Mouse (Mus musculus): ENCODE data around the gene Tlr11.

Tlr11 gene

GRCm38 (mm10) chr14:50357593-50357992 lies at the start of gene Tlr11:
Gene Tlr11 (plus strand): TSS chr14:50357914.
- no peak for DNase-seq (ENCODE audit: low read depth)

DNA sequence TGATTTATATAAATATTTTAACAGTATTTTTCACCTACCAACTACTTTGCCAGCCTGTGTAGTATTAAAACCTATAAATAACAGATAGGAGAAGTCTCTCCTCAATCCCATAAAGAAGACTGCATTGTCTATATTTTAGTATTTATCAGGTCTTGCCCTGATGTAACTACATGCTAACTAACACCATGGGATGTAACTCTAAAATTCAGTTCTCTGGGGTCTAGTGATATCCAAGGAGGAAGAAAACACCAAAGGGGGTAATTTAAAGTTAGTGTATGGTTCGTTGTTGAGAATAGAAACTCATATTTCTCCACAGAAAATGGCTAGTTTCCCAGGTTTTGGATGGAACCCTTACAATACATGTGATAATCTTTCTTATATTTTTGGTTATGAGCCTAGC lies 31.1 kb upstream of the Tlr11 start, which contains the start of gene Olfr734:
Olfr734 (minus strand) TSS at position 101 of the 400 bp plus-strand sequence.
- no peak for DNase-seq (ENCODE audit: low read depth)

DNA sequence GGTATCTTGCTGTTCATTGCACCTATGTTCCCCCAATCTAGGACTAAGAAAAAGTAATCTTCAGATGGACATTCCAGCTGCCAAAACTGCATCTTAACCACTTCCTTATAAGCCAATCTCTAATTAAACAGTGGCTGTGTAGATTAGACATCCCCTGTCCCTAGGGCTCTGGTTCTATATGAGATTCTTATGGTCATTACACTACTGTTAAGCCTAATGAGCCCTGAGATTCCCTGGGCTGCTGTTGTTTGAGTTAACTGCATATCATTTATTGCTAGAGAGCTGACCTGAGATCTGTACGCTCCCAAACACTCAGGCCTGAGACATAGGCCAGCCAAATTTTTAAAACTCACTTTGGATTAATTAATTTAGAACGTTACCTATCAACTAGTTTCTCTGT lies 8.9 kb upstream of the Tlr11 start, which contains the start of gene Olfr735:
Olfr735 (minus strand) TSS at position 77 of the 400 bp plus-strand sequence.
- no peak for DNase-seq (ENCODE audit: low read depth)

- no peak for DNase-seq (ENCODE audit: low read depth)
These were observed 5.3 kb upstream of the Tlr11 start for GRCm38 (mm10) chr14:50352438-50352837.

- DNase-seq (ENCODE audit: low read depth), result no peak
These were observed 989 bp upstream of the Tlr11 start for GRCm38 (mm10) chr14:50356725-50357124.

GRCm38 (mm10) chr14:50360480-50360879 lies 2.8 kb downstream of the Tlr11 start:
- DNase-seq (ENCODE audit: low read depth), result no peak

DNA sequence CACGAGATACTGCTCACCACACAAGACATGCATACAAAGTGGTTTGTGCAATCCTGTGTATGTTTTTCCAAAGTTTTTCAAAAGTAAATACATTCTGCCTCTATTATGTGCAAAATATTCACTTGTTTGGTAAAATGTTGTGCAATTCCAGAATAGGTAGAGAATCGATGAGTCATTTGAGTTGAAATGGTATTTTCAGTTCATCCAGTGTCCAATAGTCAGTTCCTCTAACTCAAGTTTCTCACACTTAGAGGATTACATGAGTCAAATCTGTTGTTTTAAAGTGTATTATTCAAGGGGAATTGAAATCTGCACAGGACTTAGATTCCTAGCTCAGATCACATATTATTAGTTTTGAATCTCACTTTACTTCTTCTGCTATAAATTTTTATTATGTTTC lies 5.8 kb downstream of the Tlr11 start:
- no peak for DNase-seq (ENCODE audit: low read depth)

- DNase-seq (ENCODE audit: low read depth), result no peak
These were observed 23.1 kb downstream of the Tlr11 start, which contains the start of gene Olfr736 for GRCm38 (mm10) chr14:50380863-50381262. Gene Olfr736 (plus strand): TSS chr14:50381163.

DNA sequence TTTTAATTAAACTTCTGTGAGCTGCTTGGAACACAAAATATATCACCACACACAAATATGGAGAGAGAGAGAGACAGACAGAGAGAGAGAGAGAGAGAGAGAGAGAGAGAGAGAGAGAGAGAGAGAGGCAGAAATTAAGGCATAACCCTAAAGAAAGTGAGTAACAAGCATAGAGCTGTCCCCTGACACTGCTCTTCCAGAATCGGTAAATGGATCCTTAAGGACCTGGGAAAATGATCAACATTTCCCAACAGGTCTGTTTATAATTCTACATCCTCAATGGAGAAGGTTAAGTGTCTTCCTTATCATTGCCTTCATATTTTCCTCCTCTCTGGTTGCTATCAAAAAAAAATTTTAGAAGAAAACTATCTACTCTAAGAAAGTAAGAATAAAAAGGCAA lies 49.6 kb downstream of the Tlr11 start, which contains the start of gene Olfr738:
Olfr738 (plus strand) TSS at position 301 of the 400 bp plus-strand sequence.
- DNase-seq (ENCODE audit: low read depth), result no peak

Data from c-Kit-positive CD71-positive TER-119-negative erythroid progenitor cells, embryonic 14.5 days (primary cell).